Mouse (Mus musculus) urinary bladder, adult 2 months (tissue): ENCODE measurements around the gene Rpl9-ps6. TPM values are rescaled to one million over a fixed set of nuclear protein-coding genes. Genes with fewer than 3 reads are reported as not detected.
"Not testable (repeated sequence)": the region's sequence is repeated elsewhere in the genome, so short reads cannot be mapped to it uniquely, and the experiment has no call there.

ENCODE experiments used
- DNase-seq: peaks from one replicate; pipeline ENCODE4 v3.0.0; 2022; ENCODE audit warnings: low spot score
- polyA plus RNA-seq: library from polyadenylated mRNA; depleted of rRNA; stranded (reverse); fragments of >200 nt; gene quantifications from 2 replicates; pipeline ENCODE4 v1.2.3, GENCODE M21; 2012

Gene Rpl9-ps6
- polyA plus RNA-seq, 1 experiment, result 92.1 TPM

DNA sequence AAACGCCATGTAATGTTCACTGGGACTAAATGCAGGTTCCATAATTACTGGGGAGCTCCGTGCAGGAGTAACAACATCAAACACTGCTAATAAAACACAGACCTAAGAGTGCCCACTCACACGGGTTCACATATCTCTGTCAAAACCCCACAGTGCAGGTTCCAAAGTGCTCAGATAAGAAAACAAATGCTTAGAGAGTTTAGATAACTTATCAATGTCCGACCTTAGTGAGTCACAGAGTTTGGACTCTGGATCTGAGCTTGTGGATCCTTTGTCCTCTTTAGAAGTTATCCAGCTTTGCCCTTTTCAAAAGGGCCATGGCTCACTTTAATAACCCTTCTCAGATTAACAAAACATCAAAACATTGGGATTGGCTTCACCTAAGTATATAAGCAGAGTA is 15.1 kb upstream of the Rpl9-ps6 start:
- no peak for DNase-seq

DNA sequence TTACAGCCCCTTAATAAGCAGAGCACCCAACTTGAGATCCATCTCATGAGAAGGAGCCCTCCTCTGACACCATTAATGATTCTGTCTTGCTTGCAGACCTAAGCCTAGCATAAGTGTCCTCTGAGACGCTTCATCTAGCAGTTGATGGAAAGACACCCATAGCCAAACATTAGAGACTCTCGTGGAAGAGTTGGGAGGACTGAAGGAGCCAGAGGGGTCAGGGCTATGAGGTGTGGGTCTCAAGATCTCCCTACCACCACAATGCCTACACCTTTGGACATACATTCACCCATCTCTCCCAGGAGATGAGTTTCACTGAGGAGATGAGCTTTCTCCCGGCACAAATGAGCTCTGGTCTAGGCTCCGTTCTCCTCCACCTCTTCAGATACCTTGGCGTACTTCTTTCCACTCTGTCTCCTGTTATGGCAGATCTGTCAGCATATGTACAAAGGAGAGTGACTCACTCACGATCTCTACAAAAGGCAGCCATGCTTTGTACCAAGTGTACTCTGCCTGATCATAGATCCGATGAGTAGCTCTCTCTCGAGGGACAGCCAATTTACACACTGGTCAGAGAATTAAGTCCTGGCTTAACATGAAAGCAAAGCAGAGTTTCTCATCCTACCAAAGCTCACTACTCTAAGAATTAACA is 14.5 kb upstream of the Rpl9-ps6 start:
- no peak for DNase-seq

DNA sequence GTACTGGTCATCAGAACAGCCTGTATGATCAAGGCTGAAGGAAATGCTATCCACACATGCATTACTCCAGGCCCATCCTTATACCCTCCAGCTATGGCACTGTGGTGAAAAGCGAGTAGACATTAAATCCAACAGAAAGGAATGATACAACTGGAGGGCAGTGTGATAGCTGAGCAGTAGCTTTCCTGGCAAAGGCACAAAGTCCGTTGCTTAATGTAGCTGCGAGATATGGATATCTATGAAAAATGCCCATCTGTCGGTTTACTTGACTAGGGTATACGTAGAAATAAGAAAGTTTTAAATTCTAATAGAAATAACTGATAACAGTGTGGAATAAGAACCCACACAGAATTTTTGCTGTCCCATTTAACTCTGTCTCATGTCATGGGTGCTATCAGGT is 13.9 kb upstream of the Rpl9-ps6 start:
- DNase-seq, result no peak

DNA sequence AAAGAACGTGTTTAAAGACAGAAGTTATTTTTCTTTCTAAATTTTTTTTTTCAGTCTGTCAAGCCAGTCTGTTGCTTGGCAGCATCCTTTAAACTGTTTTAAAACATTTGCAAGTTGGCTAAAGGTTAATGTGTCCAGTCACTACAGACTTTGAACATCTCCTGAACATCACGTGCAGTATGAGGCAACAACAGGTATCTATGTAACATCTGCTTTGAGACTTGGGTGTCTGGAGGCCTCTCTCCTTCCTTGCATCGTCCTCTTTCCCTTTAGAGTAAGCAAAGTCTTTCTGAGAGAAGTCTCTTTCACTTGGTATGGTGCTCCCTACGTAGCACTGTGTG is 10.3 kb upstream of the Rpl9-ps6 start:
- no peak for DNase-seq

DNA sequence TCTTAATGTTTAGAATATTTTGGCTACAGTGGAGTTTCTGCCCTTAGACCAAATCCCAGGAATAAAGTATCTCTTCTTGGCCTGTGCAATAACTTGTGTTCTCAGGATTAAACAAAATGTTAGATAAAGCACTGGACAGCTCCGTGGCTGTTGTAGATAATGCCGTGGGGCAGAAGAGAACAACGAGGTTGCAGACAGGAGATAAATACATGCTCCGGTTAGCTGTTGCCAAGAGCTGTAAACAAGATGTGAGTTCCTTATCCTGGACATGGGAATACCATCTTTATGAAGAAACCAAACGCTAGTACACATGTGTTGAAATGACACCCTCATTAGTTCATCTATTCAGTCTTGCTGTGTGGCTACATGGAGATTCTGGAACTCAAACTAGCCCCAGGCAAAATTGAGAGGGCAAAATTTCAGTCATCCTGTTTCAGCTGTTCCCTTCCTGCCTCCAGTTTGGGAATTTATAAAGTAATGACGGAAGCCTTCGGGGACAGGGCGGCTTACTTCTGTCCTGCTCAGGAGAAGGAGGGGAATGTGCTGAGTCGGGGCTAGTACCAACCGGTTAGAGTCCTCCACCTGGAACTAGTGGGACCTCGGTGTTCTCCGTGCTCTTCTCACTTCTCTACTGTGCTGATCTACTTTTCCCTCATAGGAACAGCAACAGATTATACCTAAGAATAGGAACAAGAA is 9.8 kb upstream of the Rpl9-ps6 start:
- no peak for DNase-seq

DNA sequence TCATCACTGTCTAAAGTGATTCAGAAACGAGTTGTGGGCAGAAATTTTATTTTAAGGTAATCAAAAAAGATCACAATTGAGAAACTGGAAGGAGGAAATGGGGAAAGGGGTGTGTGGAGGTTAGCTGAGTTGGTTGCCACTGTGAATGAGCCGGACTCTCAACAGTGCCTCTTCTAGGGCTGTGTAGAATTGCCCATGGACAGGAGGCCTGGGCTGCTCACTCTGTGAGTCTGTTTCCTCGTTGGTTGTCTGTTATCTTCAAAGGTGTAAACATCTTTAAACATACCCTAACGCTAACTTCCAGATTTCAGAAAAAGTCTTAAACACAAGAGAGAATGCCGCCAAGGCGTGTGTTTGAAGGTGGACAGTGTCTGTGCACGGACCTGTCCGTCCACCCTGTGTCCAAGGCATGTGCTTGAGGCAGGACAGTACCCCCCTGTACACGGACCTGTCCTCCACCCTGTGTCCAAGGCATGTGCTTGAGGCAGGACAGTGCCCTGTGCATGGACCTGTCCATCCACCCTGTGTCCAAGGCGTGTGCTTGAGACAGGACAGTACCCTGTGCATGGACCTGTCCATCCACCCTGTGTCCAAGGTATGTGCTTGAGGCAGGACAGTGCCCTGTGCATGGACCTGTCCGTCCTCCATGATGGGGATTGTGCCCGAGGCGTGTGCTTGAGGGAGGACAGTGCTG is 4.3 kb upstream of the Rpl9-ps6 start:
- no peak for DNase-seq

DNA sequence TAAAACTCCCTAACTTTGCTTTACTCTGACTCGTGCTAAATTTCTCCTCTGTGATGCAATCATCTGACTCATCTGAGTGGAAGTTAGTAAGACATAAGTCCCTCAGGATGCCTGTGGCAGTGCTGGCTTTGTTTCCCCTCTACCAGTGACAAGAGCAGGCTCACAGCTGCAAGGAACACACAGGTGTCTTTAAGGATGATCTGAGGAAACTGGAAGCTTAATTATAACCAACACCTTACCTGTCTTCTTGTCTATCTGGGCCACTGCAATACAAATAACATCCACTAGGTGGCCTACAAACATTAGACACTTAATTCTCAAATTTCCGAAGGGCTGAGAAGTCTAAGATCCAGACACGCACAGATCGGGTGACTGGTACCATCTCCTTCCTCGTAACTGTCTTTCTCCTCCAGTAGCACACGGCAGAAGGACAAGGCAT is 3.7 kb upstream of the Rpl9-ps6 start:
- DNase-seq, result no peak

DNA sequence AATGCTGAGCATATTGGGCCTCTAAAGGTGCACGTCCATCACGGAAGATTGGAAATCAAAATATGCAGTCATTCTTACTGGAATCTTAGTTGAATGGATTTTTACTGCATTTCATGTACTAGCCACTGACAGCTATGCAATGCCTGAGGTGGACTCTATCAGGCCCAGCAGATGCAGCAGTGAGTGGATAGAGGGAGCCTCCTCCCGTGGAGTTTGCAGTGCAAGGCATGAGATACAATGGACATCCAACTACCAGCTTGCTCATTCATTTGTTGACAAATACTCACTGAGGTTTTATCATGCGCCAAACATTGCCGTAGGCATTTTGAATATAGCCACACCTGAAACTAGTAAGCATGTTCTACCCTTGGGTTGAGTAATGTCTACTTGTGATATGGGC is 947 bp upstream of the Rpl9-ps6 start:
- DNase-seq, result no peak

DNA sequence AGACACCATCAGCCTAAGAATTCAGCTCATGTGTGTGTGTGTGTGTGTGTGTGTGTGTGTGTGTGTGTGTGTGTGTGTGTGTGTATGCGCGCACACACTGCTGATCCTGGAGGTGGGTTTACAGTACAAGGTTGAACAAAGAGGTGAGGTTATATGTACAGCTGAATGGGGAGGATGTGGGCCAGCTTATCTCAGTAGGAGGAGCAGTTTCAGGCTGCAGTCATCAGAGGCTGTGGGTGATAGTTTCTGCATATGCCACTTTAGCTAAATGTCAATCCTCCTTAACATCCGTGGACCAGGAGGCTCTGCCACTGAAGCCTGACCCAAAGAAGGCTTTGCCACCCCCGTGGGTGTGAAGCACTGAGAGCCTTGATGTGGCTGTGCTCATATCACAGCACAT is 1.1 kb downstream of the Rpl9-ps6 start:
- no peak for DNase-seq

DNA sequence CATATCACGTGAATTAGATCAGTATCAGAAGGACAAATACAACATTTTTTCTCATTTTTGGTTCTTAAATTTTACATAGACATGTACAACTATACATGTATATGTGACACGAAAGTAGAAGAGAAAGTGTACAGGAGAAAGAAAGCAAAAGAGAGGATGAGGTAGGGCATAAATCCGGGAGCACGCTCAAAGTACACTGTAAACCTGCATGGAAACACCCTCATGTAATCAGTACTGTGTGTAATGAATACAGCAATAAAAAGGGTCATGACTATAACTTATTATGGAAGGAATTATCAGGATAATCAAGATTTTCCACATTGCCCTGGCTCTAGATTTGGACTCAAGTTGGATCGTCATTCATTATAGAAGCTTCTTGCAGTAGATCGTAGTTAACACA is 3.3 kb downstream of the Rpl9-ps6 start:
- no peak for DNase-seq

DNA sequence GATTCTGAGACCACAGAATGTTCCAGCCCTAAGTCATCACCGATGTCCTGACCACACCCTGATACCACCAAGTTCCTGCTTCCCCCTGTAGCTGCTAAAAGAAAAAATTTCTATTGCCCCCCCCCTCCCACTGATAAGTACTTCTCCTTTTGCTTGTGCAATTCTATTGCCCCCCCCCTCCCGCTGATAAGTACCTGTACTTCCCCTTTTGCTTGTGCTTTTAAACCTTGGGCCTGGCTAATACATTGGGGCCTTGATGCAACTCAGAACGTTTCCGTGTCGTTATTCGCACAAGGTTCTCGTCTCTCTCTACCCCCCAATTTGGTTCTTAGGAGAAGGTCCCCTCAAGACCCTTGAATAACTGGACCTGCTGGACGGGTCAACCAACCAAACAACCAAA is 8.7 kb downstream of the Rpl9-ps6 start:
- not testable (repeated sequence) for DNase-seq

DNA sequence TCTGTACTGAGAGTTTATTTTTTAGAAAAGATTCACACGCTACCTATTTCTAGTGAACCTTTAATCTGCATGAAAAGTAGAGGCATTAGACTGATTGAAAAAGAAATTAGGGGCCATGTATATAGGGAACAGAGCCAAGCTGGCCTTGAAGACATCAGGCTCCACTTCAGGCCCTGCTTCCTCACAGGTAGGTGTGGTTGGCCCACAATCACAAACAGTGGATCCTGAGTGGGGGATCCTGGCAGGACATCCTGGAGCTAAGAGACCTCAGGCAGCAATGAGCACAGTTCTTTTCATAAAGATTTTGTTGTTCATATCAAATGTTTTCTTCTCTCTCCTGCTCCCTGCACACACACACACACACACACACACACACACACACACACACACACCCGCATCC is 9.6 kb downstream of the Rpl9-ps6 start:
- DNase-seq, result no peak

DNA sequence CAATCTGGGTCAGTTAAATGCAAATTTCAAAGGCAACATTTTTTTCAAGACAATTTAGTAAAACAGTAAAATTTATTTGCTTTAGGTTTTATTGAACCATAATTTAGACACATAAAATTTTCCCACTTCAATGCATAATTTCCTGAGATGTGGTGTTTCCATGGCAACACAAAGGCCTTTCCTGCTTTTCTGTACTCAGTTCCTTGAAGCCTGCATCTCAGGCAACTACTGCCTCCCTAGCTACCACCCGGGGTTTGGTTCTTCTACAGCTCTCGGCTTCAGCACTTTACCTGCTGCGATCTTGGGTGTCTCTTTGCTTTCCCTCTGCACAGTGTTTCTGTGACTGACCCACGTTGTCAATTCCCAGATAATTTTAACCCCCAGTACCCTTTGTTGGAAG is 14.1 kb downstream of the Rpl9-ps6 start:
- DNase-seq, result no peak

DNA sequence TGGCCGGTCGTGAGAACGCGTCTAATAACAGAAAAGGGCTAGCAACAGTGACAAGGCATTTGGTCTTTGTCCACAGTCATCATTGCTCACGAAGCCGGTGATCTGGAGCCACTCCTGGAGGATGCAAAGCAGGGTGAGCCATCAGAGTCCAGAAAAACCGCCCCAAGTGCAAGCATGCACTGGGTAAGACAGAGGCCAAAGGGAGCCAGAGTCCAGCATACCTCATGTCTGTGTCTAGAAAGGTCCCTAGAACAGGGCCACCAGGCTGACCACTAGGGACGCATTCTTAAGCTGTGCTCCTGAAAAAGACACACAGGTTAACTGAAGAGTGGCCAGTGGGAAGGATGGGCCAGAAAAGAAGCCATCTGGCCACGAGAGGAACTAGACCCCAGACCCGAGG is 17.4 kb downstream of the Rpl9-ps6 start:
- DNase-seq, result no peak

DNA sequence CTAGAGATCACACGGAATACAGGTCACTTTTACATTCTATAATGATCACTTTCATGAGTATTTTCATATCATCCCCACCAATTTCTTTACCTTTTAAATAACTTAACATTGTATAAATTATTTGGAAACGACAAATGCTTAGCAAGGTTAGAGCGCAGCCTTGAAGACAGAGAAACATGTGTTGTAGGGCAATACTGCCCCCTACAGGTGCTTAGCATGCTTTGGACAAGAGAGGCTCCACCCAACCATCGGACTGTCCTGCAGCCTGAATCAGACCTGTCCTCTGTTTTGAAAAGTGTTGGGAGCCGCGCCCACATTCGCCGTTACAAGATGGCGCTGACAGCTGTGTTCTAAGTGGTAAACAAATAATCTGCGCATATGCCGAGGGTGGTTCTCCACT is 24.8 kb downstream of the Rpl9-ps6 start:
- no peak for DNase-seq

DNA sequence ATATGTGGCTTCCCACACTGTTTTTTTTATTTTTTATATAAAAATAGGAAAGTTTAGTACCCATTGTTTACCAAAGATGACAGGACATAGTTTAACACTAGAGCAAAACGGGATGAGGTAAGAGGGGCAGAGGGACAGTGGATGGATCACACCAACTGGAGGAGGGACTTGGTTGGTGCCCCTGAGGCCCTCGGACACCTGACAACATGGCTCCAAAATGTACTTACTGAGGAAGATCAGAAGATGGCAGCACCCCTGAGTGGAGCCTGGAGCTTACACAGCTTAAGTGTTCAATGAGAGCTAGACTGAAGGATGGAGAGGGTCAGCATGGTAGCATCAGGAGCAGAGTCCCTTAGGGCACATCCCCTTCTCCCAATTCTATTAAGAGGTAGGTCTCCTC is 27.0 kb downstream of the Rpl9-ps6 start:
- no peak for DNase-seq

DNA sequence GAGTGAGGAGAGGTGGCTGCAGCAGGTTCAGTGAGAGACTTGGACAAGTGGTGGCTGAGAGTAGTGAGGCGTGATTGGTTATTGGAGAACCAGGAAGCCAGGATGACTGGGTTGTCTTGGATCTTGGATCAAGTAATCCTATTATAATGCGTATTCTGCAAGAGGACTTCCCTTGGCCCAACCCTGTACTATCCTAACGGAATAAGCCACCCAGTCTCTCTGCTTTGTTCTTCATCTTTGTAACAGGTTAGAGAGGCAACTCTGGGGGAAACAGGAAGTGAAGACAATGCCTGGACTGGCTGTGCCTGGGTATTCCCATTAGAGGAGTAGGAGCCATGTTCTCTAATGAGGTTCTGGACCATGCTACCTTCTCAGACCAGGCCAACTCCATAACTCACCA is 40.5 kb downstream of the Rpl9-ps6 start:
- DNase-seq, result no peak

DNA sequence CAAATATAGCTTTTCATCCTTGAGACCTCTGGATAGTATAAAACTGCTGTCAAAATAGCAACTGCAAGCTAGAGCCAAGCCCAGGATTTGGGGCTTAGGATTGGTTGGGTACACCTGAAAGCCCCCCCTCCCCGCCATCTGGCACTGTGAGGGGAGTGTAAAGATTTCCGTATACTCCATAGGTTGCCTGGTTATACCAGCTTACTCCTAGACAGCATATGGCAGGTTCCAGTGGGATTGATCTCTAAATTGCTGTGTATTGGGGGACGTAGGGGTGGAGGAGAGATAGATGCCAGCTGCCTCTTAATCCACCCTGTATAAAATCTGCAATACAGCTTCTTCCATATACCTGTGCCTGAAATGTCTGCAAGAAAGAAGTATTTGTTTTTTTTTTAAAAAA is 41.7 kb downstream of the Rpl9-ps6 start:
- no peak for DNase-seq

DNA sequence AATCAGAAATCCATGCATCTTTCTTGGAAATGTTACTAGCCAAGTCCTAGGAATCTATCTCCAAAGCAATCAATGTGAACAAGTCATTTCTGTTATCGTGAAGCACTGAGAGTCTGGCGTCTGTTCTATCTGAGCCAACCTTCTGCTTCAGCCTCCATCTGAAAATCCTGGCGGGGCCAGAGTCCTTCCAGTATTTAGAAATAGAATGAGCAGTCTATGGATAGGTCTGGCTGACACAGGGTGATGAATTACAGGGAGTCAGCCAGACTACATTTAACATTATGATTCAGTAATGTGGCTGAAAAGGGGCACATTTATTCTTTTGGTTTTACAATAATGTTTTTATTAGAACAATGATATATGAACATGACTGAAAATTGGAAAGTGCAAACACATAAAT is 47.3 kb downstream of the Rpl9-ps6 start:
- DNase-seq, result no peak

DNA sequence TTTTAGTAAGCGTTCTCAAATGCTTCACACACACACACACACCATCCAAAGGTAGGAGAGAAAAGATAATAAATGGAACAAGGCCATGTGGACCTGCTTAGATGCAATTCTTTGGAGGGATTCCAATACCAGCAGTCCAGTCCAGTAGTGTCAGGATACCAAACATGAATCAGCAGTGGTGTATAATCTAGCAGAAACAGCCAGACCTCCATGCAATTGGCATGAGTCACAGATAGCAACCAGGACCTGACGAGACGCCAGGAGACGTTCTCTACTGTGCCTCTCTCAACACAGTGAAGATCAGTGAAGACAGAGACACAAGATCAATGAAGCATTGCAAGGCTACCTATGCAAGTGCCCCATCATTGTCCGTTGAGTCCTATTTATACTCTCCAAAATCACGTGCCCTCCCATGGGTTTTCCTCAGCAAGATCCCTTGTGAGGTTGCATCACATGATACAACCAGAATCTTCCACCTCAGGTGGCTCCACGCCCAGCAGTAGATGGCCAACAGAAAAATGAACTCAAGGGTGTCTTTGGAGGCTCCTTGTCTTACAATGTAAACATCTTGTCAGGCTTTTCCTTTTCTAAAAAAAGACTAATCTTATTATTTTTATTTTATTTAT is 49.6 kb downstream of the Rpl9-ps6 start:
- DNase-seq, result no peak
